Mouse (Mus musculus) frontal cortex, postnatal 25 days (tissue): Measurements from ENCODE around the gene Ube2a.
A peak's percentile ranks its signal among the peaks of the same experiment; 100 is the strongest.
"Not testable (repeated sequence)": the region's sequence is repeated elsewhere in the genome, so short reads cannot be mapped to it uniquely, and the experiment has no call there.

Experiments
- DNase-seq, 2 experiments: peaks; one replicate each; pipeline ENCODE4 v3.0.0; 2022; ENCODE audit warnings: low spot score in 2 of 2

Gene Ube2a

GRCm38 (mm10) chrX:36873765-36874164 is at the start of gene Ube2a, which contains the start of gene C330007P06Rik:
TSS of gene Ube2a (plus strand) at chrX:36873900.
TSS of gene C330007P06Rik (minus strand) at chrX:36874111.
- no peak for DNase-seq

- no peak for DNase-seq
Observed at GRCm38 (mm10) chrX:36823932-36824711, 49.6 kb upstream of the Ube2a start.

GRCm38 (mm10) chrX:36825032-36825431 is 48.7 kb upstream of the Ube2a start:
- DNase-seq = no peak

GRCm38 (mm10) chrX:36826873-36827272 is 46.8 kb upstream of the Ube2a start:
- DNase-seq = no peak

GRCm38 (mm10) chrX:36830271-36830670 is 43.4 kb upstream of the Ube2a start:
- DNase-seq = peak in 1 of 2 experiments; percentile 3

- DNase-seq = no peak
Observed at GRCm38 (mm10) chrX:36831632-36832031, 42.1 kb upstream of the Ube2a start.

- DNase-seq = peak; percentile 55 to 59
Observed at GRCm38 (mm10) chrX:36833397-36834084, 40.2 kb upstream of the Ube2a start.

- no peak for DNase-seq
Observed at GRCm38 (mm10) chrX:36837069-36837676, 36.5 kb upstream of the Ube2a start.

- DNase-seq = no peak
Observed at GRCm38 (mm10) chrX:36839391-36839790, 34.3 kb upstream of the Ube2a start.

GRCm38 (mm10) chrX:36841698-36842097 is 32.0 kb upstream of the Ube2a start:
- DNase-seq = no peak

GRCm38 (mm10) chrX:36843346-36843990 is 30.2 kb upstream of the Ube2a start:
- no peak for DNase-seq

GRCm38 (mm10) chrX:36847152-36847551 is 26.5 kb upstream of the Ube2a start:
- DNase-seq = no peak

GRCm38 (mm10) chrX:36852631-36853030 is 21.1 kb upstream of the Ube2a start:
- DNase-seq = no peak

GRCm38 (mm10) chrX:36863766-36864608 is 9.7 kb upstream of the Ube2a start:
- DNase-seq = peak; percentile 66 to 70

- no peak for DNase-seq
Observed at GRCm38 (mm10) chrX:36864609-36865328, 8.9 kb upstream of the Ube2a start.

GRCm38 (mm10) chrX:36870372-36870771 is 3.3 kb upstream of the Ube2a start:
- no peak for DNase-seq

GRCm38 (mm10) chrX:36874178-36874696 is 537 bp downstream of the Ube2a start:
- peak; percentile 60 to 80 for DNase-seq

GRCm38 (mm10) chrX:36874704-36875128 is 1.0 kb downstream of the Ube2a start:
- peak in 1 of 2 experiments; percentile 2 for DNase-seq

GRCm38 (mm10) chrX:36884719-36885118 is 11.0 kb downstream of the Ube2a start:
- DNase-seq = no peak

- not testable (repeated sequence) for DNase-seq
Observed at GRCm38 (mm10) chrX:36898931-36899330, 25.2 kb downstream of the Ube2a start.
